Mouse (Mus musculus) testis, adult 2 months (tissue): Measurements from ENCODE around the gene Ptgir. TPM values are rescaled to one million over a fixed set of nuclear protein-coding genes. Genes with fewer than 3 reads are reported as not detected.
A peak's percentile ranks its signal among the peaks of the same experiment; 100 is the strongest.

Experiments
- H3K27ac ChIP-seq: fragments of 200-500 bp; 2 replicates; pipeline ENCODE4 v1.5.1; 2012; ENCODE audit warnings: low read depth, low read length; ENCODE audit not compliant: control insufficient read depth, insufficient read depth
- H3K27me3 ChIP-seq: fragments of 200-500 bp; 2 replicates; pipeline ENCODE4 v1.6.1; 2012; ENCODE audit warnings: mild to moderate bottlenecking, low read length, moderate library complexity; ENCODE audit not compliant: control insufficient read depth, insufficient read depth
- H3K36me3 ChIP-seq: fragments of 200-500 bp; 2 replicates; pipeline ENCODE4 v1.6.1; 2012; ENCODE audit warnings: mild to moderate bottlenecking, low read length; ENCODE audit not compliant: control insufficient read depth, insufficient read depth
- H3K4me1 ChIP-seq: fragments of 200-500 bp; 2 replicates; pipeline ENCODE4 v1.6.1; 2012; ENCODE audit warnings: low read length; ENCODE audit not compliant: control insufficient read depth, insufficient read depth
- H3K4me3 ChIP-seq: fragments of 200-500 bp; 2 replicates; pipeline ENCODE4 v1.5.1; 2012; ENCODE audit warnings: low read depth, mild to moderate bottlenecking, low read length, moderate library complexity, mixed read lengths; ENCODE audit not compliant: control insufficient read depth
- CTCF ChIP-seq: fragments of 200-500 bp; IDR thresholded peaks from 2 replicates; pipeline ENCODE4 v1.5.1; 2012; ENCODE audit warnings: low read depth, mild to moderate bottlenecking, inconsistent platforms, low read length, moderate library complexity; ENCODE audit not compliant: control insufficient read depth, insufficient read depth, insufficient replicate concordance
- POLR2A ChIP-seq: fragments of 200-500 bp; IDR thresholded peaks from 2 replicates; pipeline ENCODE4 v1.6.1; 2012; ENCODE audit warnings: low read depth, mild to moderate bottlenecking, inconsistent platforms, low read length, moderate library complexity; ENCODE audit not compliant: control insufficient read depth
- polyA plus RNA-seq: library from polyadenylated mRNA; depleted of rRNA; stranded (reverse); fragments of >200 nt; gene quantifications from 2 replicates; pipeline ENCODE4 v1.2.3, GENCODE M21; 2012

Ptgir gene
- polyA plus RNA-seq, 1 experiment = 0.20 TPM

- H3K27ac ChIP-seq = peak overlapping the region; percentile 62
- H3K27me3 ChIP-seq = no peaks in the 10 kb centered on the region
- H3K36me3 ChIP-seq = no peaks in the 10 kb centered on the region
- H3K4me1 ChIP-seq = peaks cover 18% of the 10 kb centered on the region
- no peak overlapping the region for H3K4me3 ChIP-seq
- TF ChIP-seq CTCF = no peak
- TF ChIP-seq POLR2A = no peak
Observed at GRCm38 (mm10) chr7:16879796-16880547, 26.3 kb upstream of the Ptgir start.

- Histone ChIP-seq H3K4me3 (no peak overlapping the region), H3K27me3 (no peaks in the 10 kb centered on the region), H3K36me3 (no peaks in the 10 kb centered on the region), H3K4me1 (peaks cover 18% of the 10 kb centered on the region), H3K27ac (peak overlapping the region; percentile 62)
- TF ChIP-seq POLR2A = no peak
- TF ChIP-seq CTCF = no peak
Observed at GRCm38 (mm10) chr7:16880615-16881014, 25.7 kb upstream of the Ptgir start.

GRCm38 (mm10) chr7:16883162-16883561 lies 23.1 kb upstream of the Ptgir start:
- no peaks in the 10 kb centered on the region; the same call in 1 of the 2 replicates for H3K27me3 ChIP-seq
- peaks cover 17% of the 10 kb centered on the region for H3K4me1 ChIP-seq
- H3K4me3 ChIP-seq = no peak overlapping the region
- no peaks in the 10 kb centered on the region; the same call in 1 of the 2 replicates for H3K36me3 ChIP-seq
- H3K27ac ChIP-seq = no peak overlapping the region
- TF ChIP-seq POLR2A = no peak
- TF ChIP-seq CTCF = no peak

GRCm38 (mm10) chr7:16884334-16884733 lies 22.0 kb upstream of the Ptgir start:
- Histone ChIP-seq H3K4me3 (no peak overlapping the region), H3K27ac (no peak overlapping the region), H3K36me3 (no peaks in the 10 kb centered on the region; the same call in 1 of the 2 replicates), H3K27me3 (no peaks in the 10 kb centered on the region; the same call in 1 of the 2 replicates), H3K4me1 (peaks cover 17% of the 10 kb centered on the region)
- TF ChIP-seq POLR2A (no peak), CTCF (no peak)

- H3K27me3 ChIP-seq = no peaks in the 10 kb centered on the region; the same call in 1 of the 2 replicates
- H3K4me1 ChIP-seq = peaks cover 17% of the 10 kb centered on the region
- no peaks in the 10 kb centered on the region; the same call in 1 of the 2 replicates for H3K36me3 ChIP-seq
- TF ChIP-seq CTCF (no peak), POLR2A (no peak)
- peak overlapping the region; percentile 89 for H3K4me3 ChIP-seq
- H3K27ac ChIP-seq = no peak overlapping the region
Observed at GRCm38 (mm10) chr7:16885271-16885776, 21.0 kb upstream of the Ptgir start.

GRCm38 (mm10) chr7:16885905-16886304 lies 20.4 kb upstream of the Ptgir start:
- H3K4me3 ChIP-seq = peak overlapping the region; percentile 89
- H3K4me1 ChIP-seq = peaks cover 21% of the 10 kb centered on the region
- H3K27ac ChIP-seq = peak overlapping the region; percentile 47
- TF ChIP-seq POLR2A (peak; percentile 59), CTCF (no peak)
- no peaks in the 10 kb centered on the region; the same call in 1 of the 2 replicates for H3K36me3 ChIP-seq
- H3K27me3 ChIP-seq = no peaks in the 10 kb centered on the region; the same call in 1 of the 2 replicates

- no peak for TF ChIP-seq POLR2A
- no peak for TF ChIP-seq CTCF
- peak overlapping the region; percentile 51 for H3K27ac ChIP-seq
- peak overlapping the region; percentile 32 for H3K4me3 ChIP-seq
- H3K27me3 ChIP-seq = no peaks in the 10 kb centered on the region; the same call in 1 of the 2 replicates
- peaks cover 34% of the 10 kb centered on the region for H3K4me1 ChIP-seq
- H3K36me3 ChIP-seq = no peaks in the 10 kb centered on the region; the same call in 1 of the 2 replicates
Observed at GRCm38 (mm10) chr7:16890536-16890935, 15.8 kb upstream of the Ptgir start.
